Mouse (Mus musculus) ES-Bruce4 (cell line): ENCODE measurements at regions not wholly inside any gene's neighbourhood (a gene's known extent, or its start where the extent isn't known, plus 50 kb on each side); places are given as distances from the start of the nearest gene placed in this dataset.

Source experiments
- CTCF ChIP-seq: IDR thresholded peaks from one replicate; pipeline ENCODE4 v1.8.1; 2011; ENCODE audit warnings: low read depth, low read length
- POLR2A ChIP-seq: IDR thresholded peaks from one replicate; pipeline ENCODE4 v1.8.1; 2011; ENCODE audit warnings: low read length; ENCODE audit not compliant: insufficient read depth

- TF ChIP-seq CTCF (no peak), POLR2A (no peak)
These were observed 204.0 kb downstream of the Nfkbiz start for GRCm38 (mm10) chr16:55634691-55635090.
